Mouse (Mus musculus) liver, embryonic 11.5 days (tissue): ENCODE measurements at regions not wholly inside any gene's neighbourhood (a gene's known extent, or its start where the extent isn't known, plus 50 kb on each side); places are given as distances from the start of the nearest gene placed in this dataset.
"Not testable (repeated sequence)": the region's sequence is repeated elsewhere in the genome, so short reads cannot be mapped to it uniquely, and the experiment has no call there.

ENCODE experiments used
- ATAC-seq: fragments of 200-750 bp; cut with Nextera tagmentation; replicated peaks from 2 replicates; pipeline ENCODE4 v1.8.0; 2017; ENCODE audit warnings: moderate number of reproducible peaks, mild to moderate bottlenecking, moderate TSS enrichment, moderate library complexity; ENCODE audit not compliant: low FRiP score
- DNase-seq: peaks from one replicate; pipeline ENCODE4 v3.0.0-alpha.2; 2017; ENCODE audit warnings: low spot score
- H3K27ac ChIP-seq: fragments of 300-500 bp; sonication (generic); 2 replicates; pipeline ENCODE4 v1.5.1; 2014; ENCODE audit warnings: mild to moderate bottlenecking, low read depth, low read length, control low read depth
- H3K27me3 ChIP-seq: fragments of 300-500 bp; sonication (generic); replicated peaks from 2 replicates; pipeline ENCODE4 v1.6.1; 2014; ENCODE audit warnings: low read length, mixed read lengths; ENCODE audit not compliant: control insufficient read depth, insufficient read depth
- H3K36me3 ChIP-seq: fragments of 300-500 bp; sonication (generic); 2 replicates; pipeline ENCODE4 v1.6.1; 2014; ENCODE audit warnings: mild to moderate bottlenecking, low read length, moderate library complexity, mixed read lengths; ENCODE audit not compliant: control insufficient read depth, insufficient read depth
- H3K4me1 ChIP-seq: fragments of 300-500 bp; sonication (generic); replicated peaks from 2 replicates; pipeline ENCODE4 v1.6.1; 2014; ENCODE audit warnings: low read length, mixed read lengths; ENCODE audit not compliant: control insufficient read depth, insufficient read depth
- H3K4me2 ChIP-seq: fragments of 300-500 bp; sonication (generic); 2 replicates; pipeline ENCODE4 v1.6.1; 2014; ENCODE audit warnings: mild to moderate bottlenecking, control low read depth, moderate library complexity
- H3K4me3 ChIP-seq: fragments of 300-500 bp; sonication (generic); 2 replicates; pipeline ENCODE4 v1.5.1; 2014; ENCODE audit warnings: low read depth, low read length, control low read depth
- H3K9ac ChIP-seq: fragments of 300-500 bp; sonication (generic); 2 replicates; pipeline ENCODE4 v1.6.1; 2014; ENCODE audit warnings: low read depth, low read length, control low read depth
- H3K9me3 ChIP-seq: fragments of 300-500 bp; sonication (generic); 2 replicates; pipeline ENCODE4 v1.6.1; 2016; ENCODE audit warnings: low read length, inconsistent platforms, mixed read lengths; ENCODE audit not compliant: control insufficient read depth
- WGBS: fragments of 180-500 bp; shearing (Covaris S2); extraction: QIAGEN DNeasy Blood & Tissue Kit; methylation state at CpG from one replicate; pipeline ENCODE4 v1.1.7; 2014; 5-methylcytosine and 5-hydroxymethylcytosine counted together

DNA sequence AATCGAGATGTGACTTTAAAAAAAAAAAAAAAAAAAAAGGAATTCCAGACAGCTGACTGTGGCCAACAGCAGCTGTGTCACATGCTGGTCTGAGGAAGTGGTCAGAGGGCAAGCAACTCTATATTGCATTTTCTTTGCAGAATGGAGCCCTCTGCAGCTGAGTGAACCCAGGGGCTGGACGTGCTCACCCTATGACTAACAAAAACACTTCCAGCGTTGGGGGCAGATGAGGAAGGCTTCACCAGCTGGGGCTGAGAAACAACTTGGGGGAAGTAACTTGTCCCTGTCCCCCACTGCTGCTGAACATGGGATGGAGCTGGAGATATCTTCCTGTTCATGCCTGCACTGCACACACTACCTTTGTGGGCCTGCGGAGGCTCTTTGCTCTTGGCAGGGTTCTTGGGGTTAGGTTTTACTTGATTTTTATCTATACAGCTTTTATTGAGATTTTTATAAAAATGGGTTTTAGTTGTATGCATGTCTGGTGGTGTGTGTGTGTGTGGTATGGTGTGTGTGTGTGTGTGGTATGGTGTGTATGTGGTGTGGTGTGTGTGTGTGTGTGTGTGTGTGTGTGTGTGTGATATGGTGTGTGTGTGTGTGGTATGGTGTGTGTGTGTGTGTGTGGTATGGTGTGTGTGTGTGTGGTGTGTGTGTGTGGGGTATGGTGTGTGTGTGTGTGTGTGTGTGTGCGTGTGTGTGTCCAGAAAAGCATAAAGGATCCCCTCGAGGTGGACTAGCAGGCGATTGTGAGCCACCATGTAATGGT, 57.0 kb upstream of the Itm2b start:
- WGBS = 58% methylated on average over 7 of the region's 7 CpGs
- no peaks in the 10 kb centered on the region for H3K9me3 ChIP-seq
- H3K4me2 ChIP-seq = no peak overlapping the region
- H3K9ac ChIP-seq = no peak overlapping the region
- H3K4me1 ChIP-seq = peaks cover 7% of the 10 kb centered on the region; the same call in 1 of the 2 replicates
- DNase-seq (no peak), ATAC-seq (peak; percentile 37)
- no peak overlapping the region for H3K27ac ChIP-seq
- H3K27me3 ChIP-seq = no peaks in the 10 kb centered on the region
- H3K36me3 ChIP-seq = no peaks in the 10 kb centered on the region
- no peak overlapping the region for H3K4me3 ChIP-seq

DNA sequence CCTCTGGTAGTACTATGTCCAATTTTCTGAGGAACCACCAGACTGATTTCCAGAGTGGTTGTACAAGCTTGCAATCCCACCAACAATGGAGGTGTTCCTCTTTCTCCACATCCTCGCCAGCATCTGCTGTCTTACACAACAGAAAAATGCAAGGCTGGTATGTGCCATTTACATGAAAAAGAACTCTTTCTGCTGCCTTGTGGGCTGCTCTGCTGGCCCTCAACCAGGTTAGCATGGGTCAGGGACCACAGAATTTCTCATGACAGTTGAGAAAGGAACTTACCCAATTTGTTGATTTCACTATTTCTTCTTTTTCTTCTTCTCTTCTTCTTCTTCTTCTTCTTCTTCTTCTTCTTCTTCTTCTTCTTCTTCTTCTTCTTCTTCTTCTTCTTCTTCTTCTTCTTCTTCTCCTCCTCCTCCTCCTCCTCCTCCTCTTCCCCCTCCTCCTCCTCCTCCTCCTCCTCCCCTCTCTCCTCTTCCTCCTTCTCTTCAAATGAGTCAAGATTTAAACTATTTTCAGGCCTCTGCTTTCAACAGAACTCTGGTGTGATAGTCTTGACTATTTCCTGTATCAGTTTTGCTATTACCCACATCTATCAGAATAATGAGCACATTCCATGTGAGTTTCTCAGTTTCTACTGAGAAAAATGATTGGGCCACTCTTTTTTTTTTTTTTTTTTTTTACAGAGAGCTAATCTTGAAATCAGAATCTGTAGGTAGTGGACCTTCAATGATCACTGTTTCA, 56.3 kb upstream of the Itm2b start:
- WGBS = 80% methylated on average over 1 of the region's 1 CpGs
- not testable (repeated sequence) for H3K27me3 ChIP-seq, H3K9ac ChIP-seq, H3K4me2 ChIP-seq, DNase-seq, H3K9me3 ChIP-seq, H3K36me3 ChIP-seq, H3K4me3 ChIP-seq, H3K4me1 ChIP-seq, ATAC-seq, H3K27ac ChIP-seq

DNA sequence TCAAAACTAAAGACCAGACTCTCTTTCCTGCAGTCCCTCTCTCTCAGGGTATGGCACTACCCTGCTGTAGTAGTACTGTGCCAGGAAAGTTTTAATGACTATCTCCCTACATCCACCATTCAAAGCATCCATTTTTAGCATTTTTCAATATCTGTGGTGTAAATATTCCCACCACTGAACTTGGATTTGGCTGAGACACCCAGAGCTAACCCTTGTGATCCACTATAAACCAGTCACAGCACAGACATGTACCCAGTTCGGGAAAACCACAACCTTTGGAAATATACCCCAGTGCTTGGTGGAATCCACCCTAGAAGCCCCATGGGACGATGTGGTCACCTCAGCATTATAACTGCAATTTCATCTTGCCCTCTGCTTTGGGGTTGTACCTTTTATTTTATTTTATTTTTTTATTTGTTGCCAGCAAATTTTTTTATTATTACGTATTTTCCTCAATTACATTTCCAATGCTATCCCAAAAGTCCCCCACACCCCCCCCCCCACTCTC, 54.8 kb upstream of the Itm2b start:
- H3K27me3 ChIP-seq = no peaks in the 10 kb centered on the region
- H3K9me3 ChIP-seq = no peaks in the 10 kb centered on the region
- no peak for ATAC-seq
- no peak overlapping the region for H3K4me2 ChIP-seq
- H3K27ac ChIP-seq = no peak overlapping the region
- WGBS = 80% methylated on average over 3 of the region's 3 CpGs
- DNase-seq = no peak
- no peak overlapping the region for H3K4me3 ChIP-seq
- 0 out of 2 replicates have a peak, but pooled peaks cover under 1% of the 10 kb centered on the region for H3K4me1 ChIP-seq
- no peaks in the 10 kb centered on the region for H3K36me3 ChIP-seq
- H3K9ac ChIP-seq = no peak overlapping the region

DNA sequence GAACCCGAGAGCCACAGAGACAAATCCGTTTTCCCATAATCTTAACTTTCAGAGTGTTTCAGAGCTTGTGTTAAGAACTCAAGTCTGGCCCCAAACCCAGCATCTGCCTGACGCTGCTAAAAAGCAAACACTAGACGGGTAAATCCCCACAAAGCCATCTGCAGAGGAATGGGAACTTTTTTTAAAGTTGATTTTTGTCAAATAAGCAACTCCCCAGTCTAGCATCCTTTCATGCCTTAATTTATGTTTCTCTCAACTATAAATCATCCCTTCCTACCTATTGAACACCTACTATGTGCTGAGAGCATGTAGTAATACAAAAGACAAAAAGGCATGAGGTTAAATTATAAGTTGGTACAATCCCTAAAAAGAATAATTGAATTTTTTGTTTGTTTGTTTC, 50.8 kb upstream of the Itm2b start:
- H3K9ac ChIP-seq = no peak overlapping the region
- H3K4me2 ChIP-seq = no peak overlapping the region
- H3K36me3 ChIP-seq = no peaks in the 10 kb centered on the region
- 65% methylated on average over 4 of the region's 4 CpGs for WGBS
- H3K27me3 ChIP-seq = no peaks in the 10 kb centered on the region
- 0 out of 2 replicates have a peak, but pooled peaks cover 2% of the 10 kb centered on the region for H3K4me1 ChIP-seq
- no peak overlapping the region for H3K27ac ChIP-seq
- no peak overlapping the region for H3K4me3 ChIP-seq
- DNase-seq = no peak
- ATAC-seq = no peak
- H3K9me3 ChIP-seq = no peaks in the 10 kb centered on the region
